Mouse (Mus musculus): ENCODE measurements at regions not wholly inside any gene's neighbourhood (a gene's known extent, or its start where the extent isn't known, plus 50 kb on each side); places are given as distances from the start of the nearest gene placed in this dataset.
A peak's percentile ranks its signal among the peaks of the same experiment; 100 is the strongest.

DNA sequence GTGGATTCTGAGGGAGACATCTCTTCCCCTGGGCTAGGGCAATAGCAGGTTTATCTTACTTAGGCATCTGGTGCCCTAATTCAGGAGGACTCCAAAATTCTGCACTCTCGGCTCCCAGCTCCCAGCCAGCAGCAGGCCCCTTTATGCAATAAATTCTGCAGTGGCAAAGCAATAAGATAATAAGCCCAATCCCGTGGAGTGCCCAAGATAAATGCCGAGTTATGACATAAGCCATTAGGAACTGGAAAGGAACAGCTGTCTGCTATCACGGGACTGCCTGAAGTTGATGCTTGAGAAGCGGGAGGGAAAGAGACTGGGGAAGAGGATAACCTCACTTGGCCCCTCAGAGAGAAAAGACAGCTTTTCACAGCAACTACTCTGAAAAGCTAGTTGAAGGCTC, 159.0 kb downstream of the 1190002N15Rik start:
- peak; percentile 16 to 32 for DNase-seq

- DNase-seq = no peak
Observed at GRCm38 (mm10) chr9:94378291-94378690, 159.6 kb downstream of the 1190002N15Rik start.

- DNase-seq = no peak
Observed at GRCm38 (mm10) chr9:94377346-94378039, 160.4 kb downstream of the 1190002N15Rik start.

- no peak for DNase-seq
Observed at GRCm38 (mm10) chr9:94370976-94371375, 166.9 kb downstream of the 1190002N15Rik start.

- no peak for DNase-seq
Observed at GRCm38 (mm10) chr9:94368231-94368936, 169.5 kb downstream of the 1190002N15Rik start.

DNA sequence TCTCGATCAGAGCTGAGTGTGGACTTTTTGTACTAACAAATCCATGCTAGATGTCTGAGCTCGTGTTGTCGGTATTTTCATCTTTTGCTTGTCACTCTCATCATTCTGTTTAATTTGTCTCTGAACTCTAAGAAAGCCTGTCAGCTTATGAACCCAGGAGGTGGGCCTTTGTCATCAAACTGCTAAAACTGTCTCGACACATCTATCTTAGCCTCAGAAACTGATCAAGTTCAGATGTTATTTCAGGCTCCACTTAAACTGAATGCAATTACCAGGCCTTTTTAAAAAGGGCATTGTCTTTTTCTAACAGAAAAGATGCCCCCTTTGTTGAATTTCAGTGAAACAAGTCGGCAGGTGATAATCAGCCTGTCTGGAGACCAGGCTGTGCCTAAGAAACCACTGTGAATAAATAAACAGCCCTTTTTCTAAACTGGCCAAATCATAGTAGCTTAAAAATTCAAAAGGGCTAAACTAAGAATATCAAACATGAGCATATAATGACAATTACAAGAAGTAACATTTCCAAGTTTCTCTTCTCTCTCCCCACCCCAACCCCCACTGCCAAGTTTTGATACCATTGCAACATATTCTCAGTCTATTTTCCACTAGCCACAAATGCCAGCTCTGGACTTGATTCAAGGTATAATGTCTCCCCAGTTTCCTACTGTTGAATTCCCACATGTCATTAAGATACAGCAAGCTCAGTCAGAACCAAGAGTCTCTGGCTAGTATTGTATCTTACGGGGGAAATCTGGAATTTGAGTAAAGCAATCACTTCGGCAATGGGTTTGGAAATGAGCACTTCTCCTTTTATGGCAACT, 175.8 kb downstream of the 1190002N15Rik start:
- no peak for DNase-seq

- DNase-seq = no peak
Observed at GRCm38 (mm10) chr9:94361011-94361410, 176.9 kb downstream of the 1190002N15Rik start.

DNA sequence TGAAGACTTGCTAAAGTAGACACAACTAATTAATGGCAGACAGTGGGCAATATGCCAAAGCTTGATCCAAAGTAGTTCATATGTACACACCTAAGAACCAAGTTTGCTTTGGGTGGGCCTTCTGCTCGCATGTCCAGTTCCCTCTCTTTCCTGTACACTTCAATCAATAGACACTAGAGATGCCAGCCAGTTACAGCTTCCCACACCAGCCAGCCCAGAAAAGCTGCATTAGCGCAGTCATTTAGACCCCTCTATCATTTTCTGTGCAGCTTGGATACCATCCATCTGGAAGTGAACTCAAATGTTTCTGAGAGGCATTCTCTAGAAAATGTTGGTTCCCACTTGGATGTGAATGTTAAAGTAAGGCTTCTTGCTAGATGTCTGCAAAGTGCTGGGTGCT, 179.7 kb downstream of the 1190002N15Rik start:
- DNase-seq = no peak

- no peak for DNase-seq
Observed at GRCm38 (mm10) chr9:94342011-94342410, 195.9 kb downstream of the 1190002N15Rik start.

DNA sequence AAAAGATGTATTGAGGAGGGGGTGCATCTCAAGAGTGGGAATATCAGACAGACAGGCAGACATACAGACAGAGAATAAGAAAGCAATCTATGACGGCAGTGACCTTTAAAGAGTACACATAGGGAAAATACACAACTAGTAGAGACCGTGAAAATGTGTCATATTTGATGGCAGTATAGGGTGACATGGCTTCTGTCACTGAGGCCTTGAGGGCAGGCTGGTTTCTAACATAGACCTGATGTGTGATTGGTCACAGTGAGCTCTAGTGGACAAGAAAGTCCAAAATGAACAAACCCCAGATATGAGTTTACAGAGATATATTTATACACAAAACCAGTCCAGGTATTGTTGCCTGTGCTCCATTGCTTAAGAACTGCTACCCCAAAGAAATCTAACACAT, 196.3 kb downstream of the 1190002N15Rik start:
- no peak for DNase-seq

DNA sequence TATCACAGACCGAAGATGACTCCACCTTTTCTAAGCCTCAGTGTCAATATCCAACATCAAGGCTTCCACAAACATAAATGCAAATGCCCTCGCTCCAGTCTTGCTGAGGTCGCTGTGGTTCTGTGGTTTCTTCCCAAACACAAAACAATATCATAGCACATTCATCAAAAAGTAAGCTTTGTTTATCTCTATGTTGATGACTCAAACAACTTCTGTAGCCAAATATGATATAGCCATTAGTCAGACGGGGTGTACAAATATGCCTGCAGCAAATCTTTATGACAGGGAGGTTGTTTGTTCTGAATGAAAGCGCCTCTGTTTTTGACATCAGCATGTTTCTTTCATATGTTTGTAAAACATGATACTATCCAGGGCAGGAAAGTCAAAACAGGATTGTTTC, 204.4 kb downstream of the 1190002N15Rik start:
- no peak for DNase-seq

DNA sequence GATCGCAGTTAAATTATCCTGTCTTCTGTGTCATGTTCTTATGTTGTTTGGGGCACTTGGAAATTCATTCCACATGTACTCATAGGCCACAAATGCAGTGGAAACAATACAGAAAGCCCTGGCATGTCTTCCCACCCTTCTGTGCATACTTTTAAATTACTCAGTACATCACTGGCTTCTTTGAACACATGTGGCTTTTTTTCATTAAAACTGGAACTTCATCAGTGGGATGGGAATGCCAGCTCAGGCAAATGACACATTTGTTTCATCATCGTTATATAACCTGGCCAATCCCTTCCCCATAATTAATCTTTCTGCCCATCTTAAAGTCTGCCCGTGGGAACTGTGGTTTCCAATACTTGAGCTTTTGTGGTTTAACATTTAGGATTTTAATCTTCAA, 214.9 kb downstream of the 1190002N15Rik start:
- DNase-seq = no peak

DNA sequence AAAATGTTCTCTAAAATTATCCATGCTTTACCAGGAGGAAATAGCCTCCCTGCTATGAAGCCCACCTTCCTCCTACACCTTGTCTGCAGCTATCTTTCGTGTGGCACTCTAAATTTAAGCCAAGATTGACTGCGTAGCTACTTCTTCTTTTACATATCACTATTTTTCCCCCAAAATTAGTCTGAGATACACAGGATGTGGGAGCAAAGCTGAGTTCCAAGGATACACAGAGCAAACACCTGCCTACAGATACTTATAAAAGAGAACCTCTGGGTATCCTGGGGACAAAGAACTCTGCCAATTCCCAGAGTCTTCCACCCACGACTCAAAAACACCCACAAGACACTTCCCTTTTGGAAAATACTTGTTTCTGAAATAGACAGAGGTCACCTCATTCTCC, 235.3 kb downstream of the 1190002N15Rik start:
- no peak for DNase-seq

DNA sequence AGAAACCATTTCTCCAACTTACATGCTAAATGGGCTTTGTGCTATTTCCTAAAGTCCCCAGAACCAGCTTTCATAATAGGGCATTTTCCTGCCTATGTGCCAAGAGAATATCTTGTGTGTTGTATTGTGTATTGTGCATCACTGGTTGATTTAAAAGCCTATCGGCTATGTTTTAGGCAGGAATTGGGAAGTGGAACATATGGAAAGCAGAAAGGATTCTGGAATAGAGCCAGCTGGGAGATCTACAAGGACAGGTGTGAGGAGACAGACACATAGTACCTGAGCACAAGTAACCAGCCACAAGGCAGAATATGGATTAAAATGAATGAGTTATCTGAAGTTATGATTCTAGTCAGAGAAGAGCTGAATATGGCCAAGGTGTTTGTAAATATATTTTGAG, 236.0 kb downstream of the 1190002N15Rik start:
- DNase-seq = no peak

GRCm38 (mm10) chr9:94295431-94295830, 242.4 kb downstream of the 1190002N15Rik start:
- DNase-seq = peak; percentile 4 to 5

GRCm38 (mm10) chr9:94292147-94292546, 245.7 kb downstream of the 1190002N15Rik start:
- DNase-seq = no peak

GRCm38 (mm10) chr9:94289546-94289945, 248.3 kb downstream of the 1190002N15Rik start:
- no peak for DNase-seq

- DNase-seq = no peak
Observed at GRCm38 (mm10) chr9:94287559-94287958, 250.3 kb downstream of the 1190002N15Rik start.

GRCm38 (mm10) chr9:94278657-94279585, 259.0 kb downstream of the 1190002N15Rik start:
- no peak for DNase-seq

DNA sequence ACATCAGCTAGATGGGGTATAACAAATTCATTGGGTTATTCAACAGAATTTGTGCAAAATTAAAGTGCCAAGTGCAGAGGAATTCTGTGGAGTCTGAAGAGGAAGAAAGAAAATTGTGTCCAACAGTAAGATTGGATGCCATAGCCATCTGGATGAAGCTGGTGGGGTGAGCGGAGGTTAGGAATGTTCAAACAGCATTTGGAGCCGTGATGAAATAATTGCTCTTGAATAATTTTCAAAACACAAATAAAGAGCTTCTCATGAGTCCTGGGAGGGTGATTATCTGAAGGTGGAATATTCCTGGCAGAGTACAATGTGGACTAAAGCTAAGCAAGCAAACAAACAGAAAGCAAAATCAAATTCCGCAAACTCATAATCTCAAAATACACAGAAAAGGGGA, 260.8 kb downstream of the 1190002N15Rik start:
- DNase-seq = no peak

- DNase-seq = no peak
Observed at GRCm38 (mm10) chr9:94269213-94269612, 268.7 kb downstream of the 1190002N15Rik start.

DNA sequence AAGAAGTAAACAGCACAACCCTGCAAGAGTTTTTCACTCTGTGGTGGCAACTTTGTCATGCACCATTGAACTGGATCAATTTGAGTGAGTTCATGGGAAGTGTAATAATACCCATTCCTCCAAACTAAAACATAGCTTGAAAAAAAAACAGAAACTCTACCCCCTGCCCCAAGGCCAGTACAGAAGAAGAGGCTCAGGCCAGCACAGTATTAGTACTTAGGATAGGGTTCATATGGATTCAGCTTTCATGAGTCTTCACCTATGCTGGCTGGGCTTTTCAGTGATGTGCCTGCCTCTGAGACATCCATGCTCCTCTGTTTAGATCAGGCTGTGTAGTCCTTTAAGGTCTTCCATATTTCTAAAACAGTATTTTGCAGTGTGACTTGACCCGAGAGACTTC, 270.6 kb downstream of the 1190002N15Rik start:
- no peak for DNase-seq

Data from kidney, postnatal 4 days (tissue).